Mouse (Mus musculus): ENCODE results near the gene Gpr108.

DNA sequence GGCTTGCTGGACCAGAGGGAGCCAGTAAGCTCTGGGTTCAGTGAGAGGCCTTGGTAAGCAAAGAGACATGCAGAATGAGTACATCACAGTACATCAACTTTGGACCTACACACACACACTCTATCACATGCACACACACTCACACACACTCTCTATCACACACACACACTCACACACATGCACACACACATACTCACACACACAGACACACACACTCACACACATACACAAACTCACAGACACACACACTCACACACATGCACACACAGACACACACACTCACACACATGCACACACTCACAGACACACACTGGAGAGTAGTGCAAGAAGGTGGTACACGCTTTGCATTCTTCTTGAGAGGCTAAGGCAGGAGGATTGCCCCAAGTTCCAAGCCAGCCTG is 16.0 kb downstream of the Gpr108 start:
- TF ChIP-seq POLR2A (IDR thresholded peaks at IDR 0.05; ENCODE audit: borderline replicate concordance, low read depth, low read length): no peak
- TF ChIP-seq CTCF (IDR thresholded peaks at IDR 0.05; ENCODE audit: low read depth, low read length): no peak
